Mouse (Mus musculus): ENCODE data around the gene Htt. TPM values are rescaled to one million over a fixed set of nuclear protein-coding genes. Genes with fewer than 3 reads are reported as not detected.
A peak's percentile ranks its signal among the peaks of the same experiment; 100 is the strongest.

Gene Htt
- polyA plus RNA-seq, 1 experiment from 2014 or later: 13.7 TPM

DNA sequence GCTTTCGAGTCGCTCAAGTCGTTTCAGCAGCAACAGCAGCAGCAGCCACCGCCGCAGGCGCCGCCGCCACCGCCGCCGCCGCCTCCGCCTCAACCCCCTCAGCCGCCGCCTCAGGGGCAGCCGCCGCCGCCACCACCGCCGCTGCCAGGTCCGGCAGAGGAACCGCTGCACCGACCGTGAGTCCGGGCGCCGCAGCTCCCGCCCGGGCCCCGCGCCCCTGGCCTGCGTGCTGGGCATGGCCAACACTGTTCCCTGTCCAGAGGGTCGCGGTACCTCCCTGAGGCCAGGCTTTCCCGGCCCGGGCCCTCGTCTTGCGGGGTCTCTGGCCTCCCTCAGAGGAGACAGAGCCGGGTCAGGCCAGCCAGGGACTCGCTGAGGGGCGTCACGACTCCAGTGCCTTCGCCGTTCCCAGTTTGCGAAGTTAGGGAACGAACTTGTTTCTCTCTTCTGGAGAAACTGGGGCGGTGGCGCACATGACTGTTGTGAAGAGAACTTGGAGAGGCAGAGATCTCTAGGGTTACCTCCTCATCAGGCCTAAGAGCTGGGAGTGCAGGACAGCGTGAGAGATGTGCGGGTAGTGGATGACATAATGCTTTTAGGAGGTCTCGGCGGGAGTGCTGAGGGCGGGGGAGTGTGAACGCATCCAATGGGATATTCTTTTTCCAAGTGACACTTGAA is 533 bp downstream of the Htt start:
- DNase-seq (ENCODE audit: low spot score): peak; percentile 56
- no peaks in the 10 kb centered on the region for H3K36me3 ChIP-seq (ENCODE audit: control insufficient read depth, insufficient read depth, low read length)
- under 1% methylated on average over 23 of the region's 54 CpGs for WGBS
- peak overlapping the region; percentile 95 for H3K4me3 ChIP-seq (ENCODE audit: low read depth, low read length)
- peak; percentile 44 for ATAC-seq (ENCODE audit: low read depth)
- peak overlapping the region; percentile 94 for H3K27ac ChIP-seq (replicated peaks; ENCODE audit: low read depth, low read length)
- no peaks in the 10 kb centered on the region for H3K9me3 ChIP-seq (ENCODE audit: control insufficient read depth, low read length)
- H3K9ac ChIP-seq (ENCODE audit: low read depth, low read length): peak overlapping the region; percentile 97
- H3K4me2 ChIP-seq (ENCODE audit: low read depth, low read length): peak overlapping the region; percentile 66
- no peaks in the 10 kb centered on the region for H3K27me3 ChIP-seq (replicated peaks; ENCODE audit: control insufficient read depth, insufficient read depth, low read length)
- peaks cover 9% of the 10 kb centered on the region for H3K4me1 ChIP-seq (ENCODE audit: control insufficient read depth, insufficient read depth, low read length)

DNA sequence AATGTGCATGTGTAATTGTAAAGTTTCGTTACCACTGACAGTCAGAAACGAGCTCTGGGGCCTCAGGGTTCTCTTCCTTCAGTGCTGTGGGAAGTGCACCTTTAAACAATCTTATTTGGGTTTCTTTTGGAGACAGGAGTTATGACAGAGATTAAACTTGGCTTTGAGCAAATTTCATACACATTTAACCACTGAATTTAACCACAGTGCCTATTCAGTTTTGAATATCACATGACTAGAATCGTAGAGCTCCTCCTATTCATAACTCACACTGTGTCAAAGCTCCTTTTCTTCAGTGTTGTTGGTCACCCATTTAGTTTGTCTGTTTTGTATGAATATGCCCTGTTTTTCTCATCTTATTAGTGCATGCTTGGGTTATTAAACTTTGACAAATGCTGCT is 10.3 kb downstream of the Htt start:
- Histone ChIP-seq H3K27ac (replicated peaks; ENCODE audit: low read depth, low read length) (no peak overlapping the region), H3K4me3 (ENCODE audit: low read depth, low read length) (no peak overlapping the region), H3K9me3 (ENCODE audit: control insufficient read depth, low read length) (no peaks in the 10 kb centered on the region), H3K36me3 (ENCODE audit: control insufficient read depth, insufficient read depth, low read length) (no peaks in the 10 kb centered on the region), H3K27me3 (replicated peaks; ENCODE audit: control insufficient read depth, insufficient read depth, low read length) (no peaks in the 10 kb centered on the region), H3K4me1 (ENCODE audit: control insufficient read depth, insufficient read depth, low read length) (no peaks in the 10 kb centered on the region), H3K9ac (ENCODE audit: low read depth, low read length) (no peak overlapping the region), H3K4me2 (ENCODE audit: low read depth, low read length) (no peak overlapping the region)
- WGBS: 82% methylated on average over 3 of the region's 3 CpGs
- ATAC-seq (ENCODE audit: low read depth) (no peak), DNase-seq (ENCODE audit: low spot score) (no peak)

DNA sequence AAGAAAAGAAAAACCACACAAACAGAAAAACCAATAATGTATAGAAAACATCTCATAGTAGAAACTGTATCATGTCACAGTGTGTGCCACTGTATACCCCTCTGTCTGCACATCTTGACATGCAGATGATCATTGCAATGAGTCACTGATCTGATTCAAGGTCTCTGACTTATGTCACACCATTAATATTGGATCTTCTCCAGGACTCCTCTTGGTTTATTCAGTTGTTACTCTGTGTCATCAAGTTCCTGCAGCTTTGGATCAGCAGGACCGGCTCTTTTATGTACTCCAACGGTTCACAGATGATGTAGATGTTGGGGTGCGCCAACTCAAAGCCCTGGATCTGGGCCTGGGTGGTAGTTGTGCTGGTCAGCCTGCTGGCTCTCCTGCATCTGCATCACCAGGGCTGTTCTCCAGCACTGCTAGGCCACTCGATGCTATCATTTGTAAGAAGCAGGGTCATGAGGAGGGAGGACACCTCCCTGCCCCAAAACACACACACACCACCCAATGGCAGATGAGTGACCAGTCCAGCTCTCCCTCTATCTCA is 11.2 kb downstream of the Htt start:
- Histone ChIP-seq H3K4me2 (ENCODE audit: low read depth, low read length) (no peak overlapping the region), H3K4me3 (ENCODE audit: low read depth, low read length) (no peak overlapping the region), H3K9ac (ENCODE audit: low read depth, low read length) (no peak overlapping the region), H3K4me1 (ENCODE audit: control insufficient read depth, insufficient read depth, low read length) (no peaks in the 10 kb centered on the region), H3K9me3 (ENCODE audit: control insufficient read depth, low read length) (no peaks in the 10 kb centered on the region), H3K27ac (replicated peaks; ENCODE audit: low read depth, low read length) (no peak overlapping the region), H3K36me3 (ENCODE audit: control insufficient read depth, insufficient read depth, low read length) (no peaks in the 10 kb centered on the region), H3K27me3 (replicated peaks; ENCODE audit: control insufficient read depth, insufficient read depth, low read length) (no peaks in the 10 kb centered on the region)
- DNase-seq (ENCODE audit: low spot score) (no peak), ATAC-seq (ENCODE audit: low read depth) (no peak)
- 99% methylated on average over 4 of the region's 4 CpGs for whole genome bisulfite sequencing

DNA sequence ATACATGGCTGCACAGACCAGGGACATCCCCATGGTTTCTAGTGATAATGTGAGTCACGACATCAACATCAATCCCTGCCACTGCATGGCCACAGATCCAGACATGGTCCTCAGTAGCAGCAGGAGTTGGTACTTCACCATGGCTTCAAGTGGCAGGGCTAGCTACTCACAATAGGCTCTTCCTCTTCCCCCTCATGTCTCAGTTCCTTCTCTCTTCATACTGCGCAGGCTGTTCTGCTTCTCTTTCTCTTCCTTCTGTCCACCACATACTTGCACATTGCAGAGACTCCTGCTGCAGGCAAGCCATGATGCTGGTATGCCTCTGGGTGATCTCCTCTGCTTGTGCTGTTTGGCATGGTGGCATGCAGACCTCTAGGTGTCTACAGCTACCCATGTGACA is 11.9 kb downstream of the Htt start:
- Histone ChIP-seq H3K27me3 (replicated peaks; ENCODE audit: control insufficient read depth, insufficient read depth, low read length) (no peaks in the 10 kb centered on the region), H3K4me3 (ENCODE audit: low read depth, low read length) (no peak overlapping the region), H3K27ac (replicated peaks; ENCODE audit: low read depth, low read length) (no peak overlapping the region), H3K4me2 (ENCODE audit: low read depth, low read length) (no peak overlapping the region), H3K9me3 (ENCODE audit: control insufficient read depth, low read length) (no peaks in the 10 kb centered on the region), H3K4me1 (ENCODE audit: control insufficient read depth, insufficient read depth, low read length) (no peaks in the 10 kb centered on the region), H3K36me3 (ENCODE audit: control insufficient read depth, insufficient read depth, low read length) (no peaks in the 10 kb centered on the region), H3K9ac (ENCODE audit: low read depth, low read length) (no peak overlapping the region)
- 100% methylated on average over 2 of the region's 2 CpGs for WGBS
- ATAC-seq (ENCODE audit: low read depth) (no peak), DNase-seq (ENCODE audit: low spot score) (no peak)

DNA sequence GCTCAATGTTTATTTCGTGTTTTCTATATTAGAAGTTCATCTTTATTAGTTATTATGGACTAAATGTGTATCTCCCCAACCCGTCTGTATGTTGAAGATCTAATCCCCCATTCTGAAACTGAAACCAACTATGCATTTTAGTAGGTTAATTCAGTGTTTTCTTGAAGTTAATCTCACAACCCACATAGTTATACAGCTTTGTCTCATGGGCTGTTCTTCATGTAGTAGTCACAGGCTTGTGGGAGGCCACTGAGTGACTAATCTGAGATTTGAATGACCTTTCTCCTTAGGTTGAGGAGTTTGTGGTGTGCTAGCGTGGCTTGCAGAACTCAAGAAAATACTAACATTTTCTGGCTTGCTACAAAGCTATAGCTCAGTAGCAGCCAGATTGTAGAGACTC is 23.5 kb downstream of the Htt start:
- Histone ChIP-seq H3K4me2 (ENCODE audit: low read depth, low read length) (no peak overlapping the region), H3K27ac (replicated peaks; ENCODE audit: low read depth, low read length) (no peak overlapping the region), H3K4me1 (ENCODE audit: control insufficient read depth, insufficient read depth, low read length) (no peaks in the 10 kb centered on the region), H3K4me3 (ENCODE audit: low read depth, low read length) (no peak overlapping the region), H3K36me3 (ENCODE audit: control insufficient read depth, insufficient read depth, low read length) (peaks cover 31% of the 10 kb centered on the region), H3K9me3 (ENCODE audit: control insufficient read depth, low read length) (no peaks in the 10 kb centered on the region), H3K27me3 (replicated peaks; ENCODE audit: control insufficient read depth, insufficient read depth, low read length) (no peaks in the 10 kb centered on the region), H3K9ac (ENCODE audit: low read depth, low read length) (no peak overlapping the region)
- ATAC-seq (ENCODE audit: low read depth) (no peak), DNase-seq (ENCODE audit: low spot score) (no peak)
- 91% methylated on average over 3 of the region's 3 CpGs for WGBS

DNA sequence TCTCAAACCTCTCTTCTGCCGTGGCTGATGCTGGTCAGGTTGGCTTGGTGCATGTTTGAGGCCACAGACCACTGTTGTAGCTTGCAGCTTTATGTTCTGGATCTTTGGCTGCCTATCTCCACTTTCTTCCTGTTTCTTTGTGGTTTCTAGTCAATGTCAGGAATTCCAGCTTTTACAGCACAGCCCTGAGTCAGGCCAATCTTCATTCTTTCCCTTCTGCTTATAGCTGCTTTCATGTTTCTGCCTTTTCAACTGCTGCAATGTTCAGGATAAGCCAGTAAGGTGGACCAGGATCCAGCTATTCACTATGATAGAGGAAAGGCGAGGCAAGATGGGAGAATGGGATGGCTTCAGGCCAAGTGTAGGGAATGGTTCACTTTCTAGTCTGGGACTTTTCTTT is 29.6 kb downstream of the Htt start:
- ATAC-seq (ENCODE audit: low read depth) (no peak), DNase-seq (ENCODE audit: low spot score) (no peak)
- Histone ChIP-seq H3K9me3 (ENCODE audit: control insufficient read depth, low read length) (no peaks in the 10 kb centered on the region), H3K9ac (ENCODE audit: low read depth, low read length) (no peak overlapping the region), H3K4me1 (ENCODE audit: control insufficient read depth, insufficient read depth, low read length) (no peaks in the 10 kb centered on the region), H3K27me3 (replicated peaks; ENCODE audit: control insufficient read depth, insufficient read depth, low read length) (no peaks in the 10 kb centered on the region), H3K36me3 (ENCODE audit: control insufficient read depth, insufficient read depth, low read length) (peaks cover 42% of the 10 kb centered on the region), H3K4me3 (ENCODE audit: low read depth, low read length) (no peak overlapping the region), H3K27ac (replicated peaks; ENCODE audit: low read depth, low read length) (no peak overlapping the region), H3K4me2 (ENCODE audit: low read depth, low read length) (no peak overlapping the region)
- 82% methylated on average over 2 of the region's 2 CpGs for WGBS

DNA sequence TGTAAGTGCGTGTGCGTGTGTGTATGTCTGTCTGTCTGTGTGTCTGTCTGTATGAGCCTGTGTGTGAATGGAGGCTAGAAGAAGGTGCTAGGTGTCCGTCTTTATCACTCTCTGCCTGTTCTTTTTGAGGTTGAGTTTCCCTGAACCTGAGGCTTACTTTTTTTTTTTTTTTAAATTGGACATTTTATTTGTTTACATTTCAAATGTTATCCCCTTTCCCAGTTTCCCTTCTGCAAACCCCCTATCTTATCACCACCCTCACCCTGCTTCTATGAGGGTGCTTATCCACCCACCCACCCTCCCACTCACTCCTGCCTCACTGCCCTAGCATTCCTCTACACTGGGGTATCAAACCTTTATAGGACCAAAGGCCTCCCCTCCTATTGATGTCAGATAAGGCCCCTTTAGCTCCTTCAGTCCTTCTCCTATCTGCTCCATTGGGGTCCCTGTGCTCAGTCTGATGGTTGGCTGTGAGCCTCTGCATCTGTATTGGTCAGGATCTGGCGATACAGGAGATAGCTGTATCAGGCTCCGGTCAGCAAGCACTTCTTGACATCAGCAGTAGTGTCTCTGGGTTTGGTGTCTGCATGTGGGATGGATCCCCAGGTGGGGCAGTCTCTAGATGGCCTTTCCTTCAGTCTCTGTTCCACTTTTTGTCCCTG is 38.9 kb downstream of the Htt start:
- no peak for DNase-seq (ENCODE audit: low spot score)
- Histone ChIP-seq H3K4me3 (ENCODE audit: low read depth, low read length) (no peak overlapping the region), H3K27me3 (replicated peaks; ENCODE audit: control insufficient read depth, insufficient read depth, low read length) (no peaks in the 10 kb centered on the region), H3K4me1 (ENCODE audit: control insufficient read depth, insufficient read depth, low read length) (no peaks in the 10 kb centered on the region), H3K9ac (ENCODE audit: low read depth, low read length) (no peak overlapping the region), H3K9me3 (ENCODE audit: control insufficient read depth, low read length) (no peaks in the 10 kb centered on the region), H3K4me2 (ENCODE audit: low read depth, low read length) (no peak overlapping the region), H3K27ac (replicated peaks; ENCODE audit: low read depth, low read length) (no peak overlapping the region), H3K36me3 (ENCODE audit: control insufficient read depth, insufficient read depth, low read length) (peaks cover 74% of the 10 kb centered on the region)
- ATAC-seq (ENCODE audit: low read depth): no peak
- 93% methylated on average over 5 of the region's 5 CpGs for WGBS

DNA sequence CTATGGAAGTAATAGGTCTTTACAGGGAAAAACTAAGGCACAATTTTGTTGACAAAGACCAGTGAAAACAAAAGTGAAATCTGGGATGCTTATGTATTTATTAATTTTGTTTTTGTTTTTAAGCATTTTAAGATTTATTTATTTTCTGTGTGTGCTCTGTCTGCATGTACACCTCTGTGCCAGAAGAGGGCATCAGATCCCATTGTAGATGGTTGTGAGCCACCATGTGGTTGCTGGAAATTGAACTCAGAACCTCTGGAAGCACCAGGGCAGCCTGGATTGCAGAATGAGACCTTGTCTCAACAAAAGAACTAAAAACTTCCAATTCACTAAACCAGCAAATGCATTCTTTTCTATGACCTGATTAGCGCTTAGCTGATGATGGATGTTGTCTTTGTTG is 44.5 kb downstream of the Htt start:
- 100% methylated on average over 1 of the region's 1 CpGs for WGBS
- H3K36me3 ChIP-seq (ENCODE audit: control insufficient read depth, insufficient read depth, low read length): peaks cover 57% of the 10 kb centered on the region
- ATAC-seq (ENCODE audit: low read depth): no peak

More for the DNA sequence above, 44.5 kb downstream of the Htt start:
- H3K4me1 ChIP-seq (ENCODE audit: control insufficient read depth, insufficient read depth, low read length): no peaks in the 10 kb centered on the region
- no peaks in the 10 kb centered on the region for H3K27me3 ChIP-seq (replicated peaks; ENCODE audit: control insufficient read depth, insufficient read depth, low read length)
- H3K9me3 ChIP-seq (ENCODE audit: control insufficient read depth, low read length): no peaks in the 10 kb centered on the region
- no peak overlapping the region for H3K4me2 ChIP-seq (ENCODE audit: low read depth, low read length)
- DNase-seq (ENCODE audit: low spot score): no peak
- no peak overlapping the region for H3K9ac ChIP-seq (ENCODE audit: low read depth, low read length)
- no peak overlapping the region for H3K27ac ChIP-seq (replicated peaks; ENCODE audit: low read depth, low read length)
- no peak overlapping the region for H3K4me3 ChIP-seq (ENCODE audit: low read depth, low read length)

Measured in embryonic facial prominence, embryonic 14.5 days (tissue).